Mouse (Mus musculus) MEL (cell line): ENCODE measurements around the gene Clstn3. TPM values are rescaled to one million over a fixed set of nuclear protein-coding genes. Genes with fewer than 3 reads are reported as not detected.

Experiments
- DNase-seq: peaks from one replicate; pipeline ENCODE4 v3.0.0; 2011; ENCODE audit warnings: low read depth, low spot score
- H3K27ac ChIP-seq: 2 replicates; pipeline ENCODE4 v1.5.1; 2012; ENCODE audit warnings: low read depth, mild to moderate bottlenecking, control low read depth, low read length, moderate library complexity; ENCODE audit not compliant: control insufficient read depth
- H3K27me3 ChIP-seq, 2 experiments: fragments of 150-350 bp in 1 of 2; sonication (generic) in 1 of 2; 2 replicates each; pipeline ENCODE4 v1.6.1; 2012; ENCODE audit warnings: low read length in 2 of 2, mild to moderate bottlenecking in 2 of 2, improper control_type of control experiment in 1 of 2, moderate library complexity in 1 of 2; ENCODE audit not compliant: insufficient read depth in 2 of 2, control insufficient read depth in 1 of 2
- H3K36me3 ChIP-seq, 2 experiments: 2 replicates each; pipeline ENCODE4 v1.6.1; 2012 to 2014; ENCODE audit warnings: low read length in 2 of 2, improper control_type of control experiment in 1 of 2, inconsistent platforms in 1 of 2, mild to moderate bottlenecking in 1 of 2; ENCODE audit not compliant: insufficient read depth in 2 of 2, control insufficient read depth in 1 of 2
- H3K4me1 ChIP-seq, 2 experiments: fragments of 150-350 bp in 1 of 2; sonication (generic) in 1 of 2; 2 replicates each; pipeline ENCODE4 v1.6.1; 2012; ENCODE audit warnings: low read length in 2 of 2, improper control_type of control experiment in 1 of 2, mild to moderate bottlenecking in 1 of 2; ENCODE audit not compliant: insufficient read depth in 2 of 2, control insufficient read depth in 1 of 2
- H3K4me3 ChIP-seq, 2 experiments: fragments of 150-350 bp in 1 of 2; sonication (generic) in 1 of 2; 2 replicates each; pipeline ENCODE4 v1.5.1; 2012; ENCODE audit warnings: low read depth in 2 of 2, low read length in 2 of 2, mild to moderate bottlenecking in 2 of 2, moderate library complexity in 2 of 2, control low read depth in 1 of 2, improper control_type of control experiment in 1 of 2; ENCODE audit not compliant: control insufficient read depth in 1 of 2, insufficient read depth in 1 of 2
- H3K79me2 ChIP-seq: 2 replicates; pipeline ENCODE4 v1.6.1; 2012; ENCODE audit warnings: mild to moderate bottlenecking, low read length, moderate library complexity; ENCODE audit not compliant: control insufficient read depth, poor library complexity, insufficient read depth
- H3K9ac ChIP-seq: 2 replicates; pipeline ENCODE4 v1.6.1; 2012; ENCODE audit warnings: low read depth, mild to moderate bottlenecking, control low read depth, low read length, moderate library complexity; ENCODE audit not compliant: control insufficient read depth, poor library complexity, severe bottlenecking
- H3K9me3 ChIP-seq: fragments of 150-350 bp; sonication (generic); replicated peaks from 2 replicates; pipeline ENCODE4 v1.6.1; 2012; ENCODE audit warnings: mild to moderate bottlenecking, low read length, improper control_type of control experiment, moderate library complexity; ENCODE audit not compliant: insufficient read depth
- CHD1 ChIP-seq: IDR thresholded peaks from 2 replicates; pipeline ENCODE4 v1.6.1; 2012; ENCODE audit warnings: low read depth, mild to moderate bottlenecking, inconsistent platforms, low read length, improper control_type of control experiment
- E2F4 ChIP-seq: IDR thresholded peaks from 2 replicates; pipeline ENCODE4 v1.6.1; 2011; ENCODE audit warnings: low read depth, low read length, improper control_type of control experiment, borderline replicate concordance
- GABPA ChIP-seq: IDR thresholded peaks from 2 replicates; pipeline ENCODE4 v1.6.1; 2012; ENCODE audit warnings: low read depth, mild to moderate bottlenecking, inconsistent platforms, low read length, improper control_type of control experiment, moderate library complexity
- KAT2A ChIP-seq: conservative IDR thresholded peaks from 2 replicates; pipeline ENCODE4 v1.6.1; 2012; ENCODE audit warnings: low read depth, low read length, improper control_type of control experiment, inconsistent platforms
- MAFK ChIP-seq: IDR thresholded peaks from 2 replicates; pipeline ENCODE4 v1.6.1; 2011; ENCODE audit warnings: low read depth, mild to moderate bottlenecking, low read length, improper control_type of control experiment, borderline replicate concordance
- MAZ ChIP-seq: IDR thresholded peaks from 2 replicates; pipeline ENCODE4 v1.6.1; 2012; ENCODE audit warnings: low read depth, mild to moderate bottlenecking, inconsistent platforms, low read length, improper control_type of control experiment
- MXI1 ChIP-seq: IDR thresholded peaks from 2 replicates; pipeline ENCODE4 v1.6.1; 2011; ENCODE audit warnings: mild to moderate bottlenecking, low read depth, low read length, improper control_type of control experiment
- MYB ChIP-seq: IDR thresholded peaks from 2 replicates; pipeline ENCODE4 v1.6.1; 2011; ENCODE audit warnings: mild to moderate bottlenecking, low read depth, low read length, improper control_type of control experiment
- MYC ChIP-seq: IDR thresholded peaks from 2 replicates; pipeline ENCODE4 v1.6.1; 2011; ENCODE audit warnings: low read depth, mild to moderate bottlenecking, low read length, improper control_type of control experiment, moderate library complexity
- POLR2A ChIP-seq, 2 experiments: IDR thresholded peaks; 2 replicates each; pipeline ENCODE4 v1.6.1; 2011 to 2012; ENCODE audit warnings: low read length in 2 of 2, mild to moderate bottlenecking in 2 of 2, control low read depth in 1 of 2, improper control_type of control experiment in 1 of 2, low read depth in 1 of 2, moderate library complexity in 1 of 2; ENCODE audit not compliant: control insufficient read depth in 1 of 2, insufficient read depth in 1 of 2, poor library complexity in 1 of 2
- POLR2AphosphoS5 ChIP-seq: IDR thresholded peaks from 2 replicates; pipeline ENCODE4 v1.6.1; 2012; ENCODE audit warnings: low read depth, borderline replicate concordance, mild to moderate bottlenecking, inconsistent platforms, low read length, moderate library complexity, mixed read lengths
- RCOR1 ChIP-seq: IDR thresholded peaks from 2 replicates; pipeline ENCODE4 v1.6.1; 2012; ENCODE audit warnings: low read depth, mild to moderate bottlenecking, inconsistent platforms, low read length, improper control_type of control experiment
- TBP ChIP-seq: IDR thresholded peaks from 2 replicates; pipeline ENCODE4 v1.8.0; 2011; ENCODE audit warnings: low read depth, low read length, improper control_type of control experiment
- ZC3H11A ChIP-seq: IDR thresholded peaks from 2 replicates; pipeline ENCODE4 v1.6.1; 2012; ENCODE audit warnings: low read depth, mild to moderate bottlenecking, inconsistent platforms, low read length, improper control_type of control experiment
- ZNF384 ChIP-seq: IDR thresholded peaks from 2 replicates; pipeline ENCODE4 v1.6.1; 2012; ENCODE audit warnings: low read depth, mild to moderate bottlenecking, inconsistent platforms, low read length, improper control_type of control experiment
- polyA plus RNA-seq, 2 experiments: library from polyadenylated mRNA; stranded (reverse) in 1 of 2; unstranded in 1 of 2; fragments of >175 nt in 1 of 2; fragments of >200 nt in 1 of 2; gene quantifications; 2 replicates each; pipeline versions ENCODE4 v1.2.1 to v1.2.4; 2012; ENCODE audit warnings: low replicate concordance in 2 of 2, low read depth in 1 of 2; ENCODE audit not compliant: insufficient read length in 2 of 2, insufficient read depth in 1 of 2, missing spikeins in 1 of 2
- total RNA-seq: library from RNA; depleted of rRNA; stranded (reverse); fragments of 300-350 nt; gene quantifications from 2 replicates; pipeline ENCODE4 v1.2.3, GENCODE M21; 2012

The Clstn3 gene
- total and polyA plus RNA-seq, 3 experiments = 51.3 to 59.8 TPM; not detected in 1

GRCm38 (mm10) chr6:124433688-124434324 lies 30.8 kb downstream of the Clstn3 start:
- Histone ChIP-seq H3K36me3 (no peaks in the 10 kb centered on the region; a peak in 2 of 4 replicates), H3K79me2 (no peaks in the 10 kb centered on the region), H3K27ac (no peak overlapping the region), H3K27me3 (no peaks in the 10 kb centered on the region), H3K4me1 (0 out of 4 replicates have a peak, but pooled peaks cover 0 to under 1% of the 10 kb centered on the region in 2 experiments), H3K4me3 (no peak overlapping the region), H3K9me3 (no peaks in the 10 kb centered on the region), H3K9ac (no peak overlapping the region)
- DNase-seq = no peak
- TF ChIP-seq ZNF384 (no peak), RCOR1 (no peak), GABPA (no peak), MXI1 (no peak), KAT2A (no peak), CHD1 (no peak), E2F4 (no peak), TBP (no peak), MYB (no peak), MYC (no peak), POLR2A (IDR thresholded peaks at IDR 0.05; ENCODE audit: control insufficient read depth in 1 of 2, insufficient read depth in 1 of 2, low read depth in 1 of 2, low read length in 2 of 2, poor library complexity in 1 of 2) (no peak), MAFK (no peak), MAZ (no peak), ZC3H11A (no peak)

- Histone ChIP-seq H3K4me1 (0 out of 4 replicates have a peak, but pooled peaks cover 0 to 6% of the 10 kb centered on the region in 2 experiments), H3K9ac (no peak overlapping the region), H3K4me3 (no peak overlapping the region), H3K27me3 (no peaks in the 10 kb centered on the region), H3K9me3 (no peaks in the 10 kb centered on the region), H3K36me3 (peaks cover 0 to 2% of the 10 kb centered on the region in 2 experiments; a peak in 1 of 4 replicates), H3K79me2 (no peaks in the 10 kb centered on the region), H3K27ac (no peak overlapping the region)
- TF ChIP-seq POLR2AphosphoS5 = no peak
- DNase-seq = no peak
Measured at GRCm38 (mm10) chr6:124430784-124431495, 33.7 kb downstream of the Clstn3 start.
